Mouse (Mus musculus): ENCODE measurements around the gene Fam20a.

Fam20a gene

DNA sequence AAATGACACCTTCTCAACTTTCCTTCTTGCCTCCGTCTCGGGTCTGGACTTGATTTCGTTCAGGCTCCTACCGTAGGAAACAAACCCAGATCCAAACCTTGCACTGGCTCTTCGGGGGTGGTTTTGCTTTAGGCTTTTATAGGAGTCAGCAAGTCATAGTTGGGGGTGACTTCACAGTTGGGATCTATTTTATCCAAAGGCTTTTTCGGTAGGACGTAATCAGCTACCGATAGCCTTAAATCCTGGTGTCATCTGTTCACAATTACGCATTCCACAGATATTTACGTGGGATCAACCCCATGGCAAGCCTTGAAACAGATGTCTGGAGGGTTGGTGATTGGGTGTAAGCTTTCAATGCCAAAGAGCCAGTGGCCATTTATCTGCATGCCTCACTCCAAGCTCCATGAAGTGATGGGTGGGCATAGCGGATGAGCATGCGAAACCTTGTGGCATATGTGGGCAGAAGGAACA is 6.7 kb downstream of the Fam20a start:
- no peak for DNase-seq

DNA sequence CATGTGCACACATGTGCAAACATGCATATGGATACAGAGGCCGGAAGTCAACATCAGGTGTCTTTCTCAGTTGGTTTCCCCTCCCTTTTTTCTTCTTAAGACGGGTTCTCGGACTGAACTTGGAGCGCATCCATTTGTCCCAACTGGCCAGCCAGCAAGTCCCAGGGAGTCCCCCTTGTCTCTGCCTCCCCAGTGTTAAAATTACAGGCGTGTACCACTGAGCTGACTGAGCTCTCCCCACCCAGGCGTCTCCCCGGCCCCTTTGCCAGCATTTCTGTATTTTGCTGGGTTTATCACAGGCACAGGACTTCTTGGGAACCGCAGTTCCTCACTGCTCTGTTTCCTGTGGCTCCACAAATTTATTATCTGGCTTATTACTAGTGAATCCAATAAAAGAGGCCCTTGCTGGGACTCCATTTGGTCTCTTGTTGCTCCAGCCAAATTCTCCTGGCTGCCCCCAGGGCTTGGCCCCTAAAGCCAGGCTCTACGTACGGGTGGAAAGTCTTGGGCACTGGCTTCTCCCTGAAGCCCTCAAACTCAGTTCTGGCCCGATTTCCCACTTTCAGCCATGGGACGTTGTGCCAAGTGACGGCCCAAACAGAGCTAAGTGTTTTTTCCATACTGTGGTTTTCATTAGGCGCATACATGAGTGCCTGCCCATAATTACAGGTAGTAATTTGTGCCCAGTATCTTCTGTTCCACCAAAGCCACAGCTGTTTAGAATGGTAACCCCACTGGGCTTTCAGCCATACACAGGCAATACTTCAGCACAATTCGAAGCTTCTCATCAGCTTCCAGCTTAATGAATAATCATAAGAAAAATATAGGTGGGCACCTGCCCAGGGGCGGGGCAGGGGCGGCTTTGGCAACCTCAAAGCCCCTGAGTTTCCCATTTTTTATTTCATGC is 7.5 kb downstream of the Fam20a start:
- no peak for DNase-seq

DNA sequence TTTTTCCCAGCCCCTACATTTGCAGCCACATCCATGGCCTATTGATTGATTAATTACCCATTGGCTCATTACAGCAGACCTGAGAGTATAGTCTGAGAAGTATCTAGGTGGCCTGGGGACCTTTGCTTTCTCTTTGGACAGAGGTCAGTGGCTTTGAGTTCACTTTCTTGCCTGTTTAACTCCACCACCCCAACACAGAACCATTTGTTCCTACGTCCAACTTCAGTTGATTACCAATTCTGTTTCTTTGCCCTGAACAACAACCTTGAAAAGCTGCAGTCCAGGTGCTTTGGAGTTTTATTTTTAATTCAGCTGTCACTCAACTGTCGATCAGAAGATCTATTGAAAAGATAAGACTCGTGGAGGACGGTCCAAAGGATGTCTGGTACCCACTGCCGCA is 12.6 kb downstream of the Fam20a start:
- no peak for DNase-seq

DNA sequence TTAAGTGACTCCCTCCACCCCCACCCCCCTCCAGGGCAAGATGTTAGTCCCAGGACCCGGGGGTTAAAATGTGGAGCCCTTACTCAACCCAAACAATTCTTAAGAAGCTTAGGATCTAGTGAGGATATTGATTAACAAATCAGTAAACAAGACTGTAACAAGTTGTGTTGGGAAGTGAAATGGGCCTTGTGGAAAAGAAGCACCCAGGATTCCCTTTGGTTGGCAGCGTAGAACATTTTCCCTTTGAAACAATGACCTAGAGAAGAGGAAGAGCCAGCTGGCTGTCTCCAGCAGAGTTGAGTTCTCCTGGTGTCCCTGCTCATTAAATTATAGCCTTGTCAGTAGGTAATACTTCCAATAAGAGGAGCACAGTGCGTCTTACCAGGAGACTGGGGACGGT is 13.3 kb downstream of the Fam20a start:
- no peak for DNase-seq

DNA sequence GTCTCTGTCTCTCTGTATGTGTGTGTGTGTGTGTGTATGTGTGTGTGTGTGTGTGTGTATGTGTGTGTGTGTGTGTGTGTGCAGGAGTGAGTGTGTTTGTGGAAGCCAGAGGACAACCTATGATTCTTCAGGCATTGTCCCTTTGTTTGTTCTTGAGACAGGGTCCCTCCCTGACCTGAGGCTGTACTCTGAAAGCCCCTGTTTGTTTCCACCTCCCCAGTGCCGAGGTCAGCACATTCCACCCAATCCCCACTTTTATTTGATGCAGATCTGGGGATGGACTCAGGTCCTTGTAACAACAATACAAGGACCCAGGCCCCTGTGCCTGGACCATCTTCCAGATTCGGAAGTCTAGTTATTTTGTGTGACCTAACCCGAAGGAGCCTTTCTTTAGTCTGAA is 14.6 kb downstream of the Fam20a start:
- DNase-seq = no peak

DNA sequence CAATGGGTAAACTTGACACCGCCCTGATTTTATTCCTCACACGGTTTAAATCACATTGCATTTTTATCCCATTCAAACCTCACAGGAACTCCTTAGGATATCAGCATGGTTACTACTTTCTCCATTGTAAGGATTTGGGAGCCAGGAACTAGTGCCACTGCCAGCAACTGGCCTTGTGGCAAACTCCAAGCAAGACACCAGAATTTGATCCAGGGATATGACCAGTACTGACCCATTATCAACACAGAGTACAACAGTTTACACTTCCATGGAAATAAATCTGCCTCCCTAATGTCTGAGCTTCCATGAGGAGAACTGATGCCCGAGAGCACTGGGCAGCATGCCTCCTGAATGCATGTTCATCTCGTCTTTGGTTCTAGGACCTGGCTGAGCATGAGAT is 15.5 kb downstream of the Fam20a start:
- no peak for DNase-seq

DNA sequence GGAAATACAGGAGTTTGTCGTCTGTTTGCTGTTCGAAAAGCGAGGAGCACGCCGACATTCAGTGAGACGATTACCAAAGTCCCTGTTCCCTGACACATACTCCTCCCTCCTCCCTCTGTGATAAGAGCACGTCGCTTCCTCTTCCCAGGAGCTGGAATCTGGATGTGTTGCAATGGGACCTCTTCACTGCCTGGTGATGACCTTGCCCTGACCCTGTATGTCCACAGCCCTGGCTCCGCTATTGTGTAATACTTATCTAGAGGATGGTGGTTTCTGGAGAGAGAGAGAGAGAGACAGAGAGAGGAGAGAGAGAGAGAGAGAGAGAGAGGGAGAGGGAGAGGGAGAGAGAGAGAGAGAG is 16.0 kb downstream of the Fam20a start:
- peak in 1 of 2 experiments; percentile 10 for DNase-seq

DNA sequence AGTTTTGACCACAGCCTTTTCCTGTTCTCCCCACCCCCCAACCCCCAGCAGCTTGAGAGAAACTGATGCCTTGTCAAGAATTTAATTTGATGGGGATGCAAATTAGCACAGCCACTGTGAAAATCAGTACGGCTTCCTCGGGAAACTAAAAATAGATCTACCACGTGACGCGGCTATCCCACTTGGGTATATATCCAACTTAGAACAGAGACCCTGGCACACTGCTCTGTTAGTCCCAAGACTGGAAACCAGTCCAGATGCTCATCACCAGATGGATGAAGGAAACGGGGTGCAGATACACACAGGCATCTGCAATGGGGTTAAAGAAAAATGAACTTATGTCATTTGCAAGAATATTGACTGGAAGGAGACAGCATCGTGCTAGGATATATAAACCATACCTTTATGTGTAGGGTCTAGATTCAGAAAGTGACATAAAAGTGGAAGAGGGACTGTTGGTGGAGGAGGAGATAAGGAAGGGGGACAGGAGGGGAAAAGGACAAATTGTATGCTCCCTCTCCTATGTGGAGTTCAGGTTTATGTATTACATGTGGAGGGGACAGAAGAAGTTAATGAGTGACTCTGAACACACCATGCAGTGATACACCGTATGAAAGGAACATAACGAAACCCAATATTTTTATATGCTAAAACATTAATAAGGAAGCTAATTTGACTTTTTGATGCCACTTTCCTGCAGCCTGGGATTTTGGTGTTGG is 16.6 kb downstream of the Fam20a start:
- no peak for DNase-seq

DNA sequence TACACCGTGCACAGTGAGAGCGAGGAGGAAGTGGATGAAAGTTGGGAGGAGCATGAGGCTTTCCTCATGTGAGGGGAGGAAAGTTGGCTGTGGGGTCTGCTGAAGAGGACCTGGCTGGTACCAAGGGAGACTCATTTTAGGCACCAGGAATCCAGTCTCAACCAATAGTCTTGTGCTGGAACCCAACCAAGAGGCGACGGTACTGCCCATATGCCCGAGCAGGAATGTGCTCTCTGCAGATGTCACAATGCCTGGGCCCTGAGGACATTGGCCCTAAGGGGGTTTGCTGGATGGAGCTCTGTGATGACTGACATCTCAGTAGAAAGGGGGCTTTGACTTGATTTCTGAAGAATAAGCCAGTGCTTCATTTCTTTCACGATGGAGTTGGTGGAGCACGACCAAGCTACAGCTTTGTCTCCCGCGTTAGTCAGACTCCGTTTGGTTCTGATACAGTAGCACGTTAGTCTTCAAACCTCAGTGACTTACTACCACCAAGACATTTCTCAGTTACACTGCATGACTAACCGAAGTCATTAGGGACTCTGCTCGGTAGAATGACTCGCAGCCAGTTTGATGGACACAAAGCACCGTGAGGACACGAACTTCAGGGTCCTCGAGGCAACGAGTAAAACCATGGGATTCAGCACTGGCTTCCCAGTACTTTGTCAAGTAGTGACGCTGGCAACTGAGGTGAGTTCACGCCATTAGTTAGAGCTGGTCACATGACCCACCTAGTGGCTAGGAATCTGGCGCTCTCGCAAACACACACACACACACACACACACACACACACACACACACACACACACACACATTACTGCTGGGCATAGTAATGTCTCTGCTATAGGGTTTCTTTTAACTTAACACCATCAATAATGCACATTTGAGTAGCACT is 17.5 kb downstream of the Fam20a start:
- no peak for DNase-seq

DNA sequence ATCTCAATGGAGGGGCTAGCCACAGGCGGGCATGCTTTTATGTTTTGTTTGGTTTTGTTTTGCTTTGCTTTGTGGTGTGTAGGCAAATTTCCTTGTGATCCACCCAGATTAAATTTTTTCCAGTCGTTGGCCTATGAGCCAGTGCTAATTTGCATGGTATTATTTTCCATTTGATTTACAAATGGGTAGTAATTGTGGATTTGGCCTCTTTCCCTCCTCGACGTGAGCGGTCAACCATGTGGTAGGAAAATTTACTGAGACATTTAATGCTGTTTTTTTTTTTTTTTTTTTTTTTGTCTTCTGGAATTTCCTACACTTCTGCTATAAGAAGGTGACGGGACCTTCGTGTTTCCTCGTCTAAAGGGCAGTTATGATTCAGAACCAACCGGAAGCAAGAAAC is 18.2 kb downstream of the Fam20a start:
- DNase-seq = no peak

DNA sequence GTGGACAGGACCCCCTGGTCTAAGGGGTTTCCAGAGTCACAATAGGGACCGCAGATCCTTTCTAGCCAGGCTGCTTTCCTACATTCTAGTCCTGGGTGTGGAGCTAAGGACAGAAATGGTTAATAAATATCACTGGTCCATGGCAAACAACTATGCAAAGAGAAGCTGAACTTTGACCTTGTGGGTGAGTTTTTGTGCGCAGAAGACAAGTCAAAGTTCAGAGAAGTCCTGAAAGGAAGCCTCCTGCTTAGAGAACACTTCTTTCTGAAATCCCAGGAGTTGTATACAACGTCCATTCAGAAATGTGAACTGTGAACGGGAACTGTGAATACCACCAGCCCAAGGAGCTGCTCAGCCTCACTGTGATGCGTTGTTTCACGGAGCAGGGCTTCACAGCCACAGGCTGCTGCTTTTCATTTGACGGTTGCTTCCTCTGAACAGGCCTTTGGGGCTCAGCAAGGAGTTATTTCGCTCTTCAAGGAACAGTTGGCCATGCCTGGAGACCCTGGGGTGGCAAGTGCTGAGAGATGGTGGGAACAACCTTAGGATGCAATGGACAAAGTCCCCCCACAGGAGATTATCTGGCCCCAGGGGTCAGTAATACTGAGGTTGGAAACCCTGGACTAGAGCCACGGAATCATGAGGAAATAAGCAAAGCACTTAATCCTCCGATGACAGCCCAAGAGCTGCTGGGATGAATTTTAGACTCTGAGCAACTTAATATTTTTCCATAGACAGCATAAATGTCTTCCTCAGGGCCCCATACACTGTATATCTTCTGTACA is 19.9 kb downstream of the Fam20a start:
- DNase-seq = peak; percentile 48 to 67

DNA sequence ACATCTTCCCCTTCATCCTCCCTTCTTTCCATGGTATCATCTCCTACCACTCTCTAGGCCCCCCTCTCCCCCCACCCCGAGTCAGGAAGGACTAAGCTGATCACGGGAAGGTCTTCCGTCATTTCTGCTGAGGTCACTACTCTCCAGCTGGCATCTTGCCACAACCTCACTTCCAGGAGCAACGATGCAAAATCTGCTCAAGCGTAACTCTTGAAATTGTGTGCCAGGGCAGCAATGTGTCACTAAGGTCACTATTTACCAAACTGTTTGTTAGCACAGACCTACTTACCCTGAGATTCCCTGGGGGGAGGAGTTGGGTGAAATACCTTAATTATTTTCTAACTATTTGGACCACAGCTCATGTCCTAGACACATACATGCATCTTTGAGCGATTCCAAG is 21.3 kb downstream of the Fam20a start:
- peak; percentile 85 to 89 for DNase-seq

DNA sequence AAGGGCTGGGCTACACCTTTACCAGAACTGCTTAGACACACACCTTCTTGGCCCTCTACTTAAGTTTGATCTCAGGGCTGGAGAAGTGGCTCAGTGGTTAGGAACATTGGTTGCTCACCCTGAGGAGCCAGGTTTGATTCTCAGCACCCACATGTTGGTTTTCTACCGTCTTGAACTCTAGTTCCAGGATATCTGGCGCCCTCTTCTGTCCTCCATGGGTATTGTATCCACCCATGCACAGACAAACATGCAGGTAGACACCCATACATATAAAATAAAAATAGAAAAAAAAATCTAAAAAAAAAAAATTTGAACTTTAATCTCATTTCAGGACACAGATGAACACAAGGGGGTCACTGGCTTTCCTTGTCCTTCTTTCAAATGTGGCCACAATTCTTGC is 22.3 kb downstream of the Fam20a start:
- DNase-seq = no peak

DNA sequence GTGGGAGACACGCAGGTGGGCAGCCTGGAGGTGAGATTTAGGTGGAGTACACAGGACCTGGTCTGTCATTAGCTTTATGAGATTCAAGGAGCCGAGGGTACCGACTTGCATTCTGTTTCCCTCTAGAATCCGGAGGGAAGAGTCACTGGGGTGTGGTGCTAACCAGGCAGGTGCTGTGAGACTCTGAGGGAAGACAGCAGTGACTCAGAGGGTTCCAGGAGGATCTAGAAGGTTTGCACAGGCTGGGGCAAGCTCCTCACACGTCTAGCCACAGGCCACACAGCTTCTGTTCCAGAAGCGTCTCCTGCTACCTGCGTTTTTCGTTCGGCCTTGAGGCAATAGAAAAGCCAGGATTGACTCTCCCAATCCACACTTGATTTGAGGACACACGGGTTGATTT is 23.3 kb downstream of the Fam20a start:
- DNase-seq = no peak

DNA sequence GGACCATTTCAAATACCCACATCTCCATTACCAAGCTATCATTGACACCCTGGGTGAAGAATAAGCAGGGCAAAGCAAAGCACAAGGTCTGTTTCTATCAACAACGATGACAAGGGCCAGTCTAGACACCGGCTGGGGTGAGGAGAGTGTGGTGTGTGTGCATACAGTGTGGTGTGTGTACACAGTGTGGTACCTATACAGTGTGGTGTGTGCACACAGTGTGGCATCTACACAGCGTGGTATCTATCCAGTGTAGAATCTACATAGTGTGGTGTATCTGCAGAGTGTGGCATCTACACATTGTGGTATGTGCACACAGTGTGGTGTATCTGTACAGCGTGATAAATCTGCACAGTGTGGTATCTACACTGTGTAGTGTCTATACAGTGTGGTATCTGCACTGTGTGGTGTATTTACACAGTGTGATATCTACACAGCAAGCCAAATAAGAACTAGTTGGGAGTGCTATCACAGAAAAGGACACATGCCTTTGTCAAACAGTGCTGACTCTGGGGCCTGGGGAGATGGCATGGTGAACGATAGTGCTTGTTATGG is 24.9 kb downstream of the Fam20a start:
- DNase-seq = no peak

DNA sequence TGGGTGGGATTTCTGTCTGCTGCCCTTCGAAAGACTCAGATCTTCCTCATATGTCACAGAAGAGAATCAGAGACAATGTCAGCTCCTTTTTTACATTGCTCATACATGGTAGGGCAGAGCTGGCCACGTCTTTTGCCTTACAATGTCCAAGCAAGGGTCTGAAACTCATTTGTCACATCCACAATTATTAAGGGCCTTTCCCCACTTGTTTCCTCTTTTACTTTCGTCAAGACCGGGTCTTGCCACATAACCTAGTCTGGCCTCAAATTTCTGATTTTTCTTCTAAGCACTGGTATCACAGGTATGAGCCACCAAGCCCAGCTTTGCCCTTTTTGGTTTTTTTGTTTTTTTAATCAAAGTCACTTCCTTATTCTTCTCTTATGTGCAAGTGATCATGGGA is 25.6 kb downstream of the Fam20a start:
- no peak for DNase-seq

DNA sequence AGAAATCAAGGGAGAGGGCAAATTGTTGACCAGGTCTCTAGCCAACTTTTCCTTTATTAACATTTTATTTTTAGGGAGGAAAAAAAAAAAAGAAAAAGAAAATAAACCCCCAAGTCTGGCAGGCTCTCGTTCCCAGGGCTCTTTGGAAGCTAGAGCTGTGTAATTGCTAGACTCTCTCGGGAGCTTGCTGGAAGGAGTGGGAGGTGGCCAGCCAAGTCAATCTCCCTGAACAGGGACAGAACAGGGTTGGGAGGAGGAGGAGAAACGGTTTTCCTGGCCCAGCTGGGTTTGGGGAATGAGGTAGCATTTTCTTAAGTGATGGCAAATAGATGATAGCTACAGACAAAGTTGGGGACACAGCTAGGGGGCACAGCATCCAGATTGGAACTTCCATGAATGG is 29.3 kb downstream of the Fam20a start:
- no peak for DNase-seq

DNA sequence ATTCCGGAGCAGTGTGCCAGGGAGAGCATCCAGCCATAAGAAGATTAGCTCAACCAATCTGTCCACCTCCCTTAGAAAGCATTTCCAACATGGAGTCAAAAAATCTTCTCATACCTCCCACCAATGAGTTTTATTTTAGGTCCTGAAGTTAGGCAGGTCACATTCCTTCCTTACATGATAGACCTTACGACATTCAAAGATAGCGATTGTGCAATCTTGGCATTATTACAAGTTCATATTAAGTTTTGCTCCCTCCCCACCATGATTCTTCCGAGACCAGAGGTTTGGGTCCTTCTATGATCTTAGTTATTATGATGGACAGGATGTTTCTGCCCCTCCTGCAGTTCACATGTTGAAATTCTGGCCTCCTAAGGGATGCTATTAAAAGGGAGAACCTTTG is 32.5 kb downstream of the Fam20a start:
- DNase-seq = no peak

DNA sequence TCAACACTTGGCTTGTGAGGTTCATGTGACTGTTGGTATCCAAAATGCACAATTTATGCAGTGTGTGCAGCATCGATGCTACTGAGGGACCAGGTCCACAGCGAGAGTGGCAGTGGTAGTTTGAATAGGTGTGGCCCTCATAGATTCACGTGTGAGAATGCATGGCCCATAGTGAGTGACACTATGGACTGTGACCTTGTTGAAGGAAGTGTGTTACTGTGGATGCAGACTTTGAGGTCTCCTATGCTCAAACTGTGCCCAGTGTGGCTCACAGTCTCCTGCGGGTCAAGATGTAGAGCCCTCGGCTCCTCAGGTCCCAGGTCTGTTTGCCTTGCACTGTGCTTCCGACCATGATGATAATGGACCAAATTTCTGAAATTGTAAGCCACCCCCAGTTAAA is 39.9 kb downstream of the Fam20a start:
- DNase-seq = no peak

DNA sequence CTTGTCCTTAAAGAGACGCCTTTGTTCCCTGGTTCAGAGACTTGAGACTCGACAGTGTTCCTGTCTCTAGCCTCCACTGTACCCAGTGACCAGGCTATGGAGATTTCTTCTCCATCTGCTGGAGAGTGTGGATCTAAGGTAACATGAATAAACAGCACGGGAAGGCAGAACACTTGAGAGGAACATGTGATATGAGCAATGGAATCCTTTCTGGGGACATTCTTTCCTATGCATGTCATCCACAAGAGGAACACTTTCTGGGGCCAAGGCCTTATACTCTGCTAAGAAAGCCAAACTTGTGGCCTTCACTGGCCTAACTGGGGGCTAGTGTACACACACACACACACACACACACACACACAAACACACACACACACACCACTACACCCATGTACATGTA is 40.5 kb downstream of the Fam20a start:
- DNase-seq = no peak

DNA sequence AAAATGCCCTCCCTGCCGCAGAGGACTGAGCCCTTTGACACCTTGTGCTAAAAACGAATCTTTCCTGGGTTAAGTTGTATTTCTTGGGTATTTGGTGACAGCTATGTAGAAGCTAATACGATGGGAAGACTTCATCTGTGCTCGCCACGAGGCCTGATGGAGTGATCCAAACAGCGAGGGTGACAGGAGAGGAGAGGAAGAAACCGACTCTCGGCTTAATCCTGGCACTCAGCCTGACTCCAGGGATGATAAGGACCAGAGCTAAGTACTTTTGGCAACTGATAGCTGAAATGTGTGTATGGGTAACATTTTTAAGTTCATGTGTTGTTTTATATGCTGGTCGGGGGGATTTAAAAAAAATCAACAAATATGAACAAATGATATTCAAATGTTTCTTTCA is 41.1 kb downstream of the Fam20a start:
- DNase-seq = no peak

DNA sequence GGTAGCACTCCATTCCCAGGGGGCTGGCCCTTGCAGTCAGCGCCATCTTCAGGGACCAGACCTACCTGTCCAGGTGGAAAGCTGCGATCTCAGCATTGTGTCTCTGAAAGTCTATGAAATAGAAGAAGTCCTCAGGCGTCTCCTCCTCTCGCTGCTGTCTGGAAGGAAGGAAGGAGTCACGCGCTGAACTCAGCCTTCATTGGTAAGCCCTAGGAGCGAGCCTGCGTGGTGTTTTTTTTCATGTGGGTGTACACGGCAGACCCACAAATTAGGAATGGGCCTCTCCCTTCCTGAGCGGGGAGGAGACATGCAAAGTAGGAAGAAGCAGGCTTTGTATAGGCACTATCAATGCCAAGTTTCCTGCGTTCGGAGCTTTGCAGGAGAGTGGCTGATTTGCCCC is 43.8 kb downstream of the Fam20a start:
- no peak for DNase-seq

Data from kidney, adult 8-10 months (tissue).